Mouse (Mus musculus): Measurements from ENCODE around the gene Hba-a2.
A peak's percentile ranks its signal among the peaks of the same experiment; 100 is the strongest.
"Not testable (repeated sequence)": the region's sequence is repeated elsewhere in the genome, so short reads cannot be mapped to it uniquely, and the experiment has no call there.

Hba-a2 gene

GRCm38 (mm10) chr11:32296203-32296602 lies at the start of gene Hba-a2:
TSS of gene Hba-a2 (plus strand) at chr11:32296489.
- not testable (repeated sequence) for H3K36me3 ChIP-seq (ENCODE audit: control insufficient read depth, insufficient read depth, low read length, poor library complexity, severe bottlenecking); H3K27me3 ChIP-seq (ENCODE audit: control insufficient read depth, insufficient read depth, low read length, poor library complexity, severe bottlenecking); DNase-seq (ENCODE audit: low read depth, low spot score)

- DNase-seq (ENCODE audit: low read depth, low spot score): no peak
- no peaks in the 10 kb centered on the region for H3K27me3 ChIP-seq (ENCODE audit: control insufficient read depth, insufficient read depth, low read length, poor library complexity, severe bottlenecking)
- H3K36me3 ChIP-seq (ENCODE audit: control insufficient read depth, insufficient read depth, low read length, poor library complexity, severe bottlenecking): peaks cover 4% of the 10 kb centered on the region; the same call in 1 of the 2 replicates
Measured at GRCm38 (mm10) chr11:32247068-32247467, 49.2 kb upstream of the Hba-a2 start.

DNA sequence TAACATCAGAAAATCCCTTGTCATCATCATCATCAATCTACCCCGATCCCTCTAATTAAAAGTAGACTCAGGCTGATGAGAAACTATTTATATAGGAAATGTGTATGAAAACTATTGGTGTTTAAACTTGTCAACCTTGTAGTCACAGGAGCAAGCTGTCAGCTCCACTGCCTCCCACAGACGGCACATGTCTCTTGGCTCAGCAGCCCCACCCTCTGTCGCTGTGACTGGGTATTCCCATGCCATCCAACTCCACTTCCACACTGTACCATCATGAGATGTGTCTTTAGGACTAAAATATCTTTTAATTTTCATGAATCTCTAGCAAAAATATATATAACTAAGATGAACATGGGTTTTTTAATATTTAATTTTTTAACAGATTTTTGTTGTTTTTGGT lies 47.9 kb upstream of the Hba-a2 start:
- Histone ChIP-seq H3K27me3 (ENCODE audit: control insufficient read depth, insufficient read depth, low read length, poor library complexity, severe bottlenecking) (no peaks in the 10 kb centered on the region), H3K36me3 (ENCODE audit: control insufficient read depth, insufficient read depth, low read length, poor library complexity, severe bottlenecking) (peaks cover 4% of the 10 kb centered on the region)
- no peak for DNase-seq (ENCODE audit: low read depth, low spot score)

GRCm38 (mm10) chr11:32250880-32251763 lies 45.2 kb upstream of the Hba-a2 start:
- Histone ChIP-seq H3K27me3 (ENCODE audit: control insufficient read depth, insufficient read depth, low read length, poor library complexity, severe bottlenecking) (no peaks in the 10 kb centered on the region), H3K36me3 (ENCODE audit: control insufficient read depth, insufficient read depth, low read length, poor library complexity, severe bottlenecking) (no peaks in the 10 kb centered on the region; the same call in none of the 2 replicates)
- no peak for DNase-seq (ENCODE audit: low read depth, low spot score)

DNA sequence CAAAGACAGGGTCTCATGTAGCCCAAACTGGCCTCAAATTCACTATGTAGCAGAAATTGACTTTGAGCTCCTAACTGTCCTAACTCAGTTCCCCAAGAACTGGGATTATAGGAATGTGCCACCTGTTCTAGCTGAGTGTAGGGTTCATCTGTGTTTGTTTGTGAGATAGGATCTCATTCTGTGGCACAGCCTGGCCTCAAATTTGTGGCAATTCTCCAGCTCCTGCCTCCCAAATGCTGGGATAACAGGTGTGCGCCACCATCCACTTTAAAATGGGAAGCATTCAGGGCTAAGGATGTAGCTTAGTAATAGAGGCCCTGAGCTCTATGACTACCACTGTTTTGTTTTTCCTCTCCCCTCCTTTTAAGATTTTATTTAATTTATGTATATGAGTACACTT lies 43.2 kb upstream of the Hba-a2 start:
- no peaks in the 10 kb centered on the region for H3K27me3 ChIP-seq (ENCODE audit: control insufficient read depth, insufficient read depth, low read length, poor library complexity, severe bottlenecking)
- no peaks in the 10 kb centered on the region; the same call in none of the 2 replicates for H3K36me3 ChIP-seq (ENCODE audit: control insufficient read depth, insufficient read depth, low read length, poor library complexity, severe bottlenecking)
- no peak for DNase-seq (ENCODE audit: low read depth, low spot score)

DNA sequence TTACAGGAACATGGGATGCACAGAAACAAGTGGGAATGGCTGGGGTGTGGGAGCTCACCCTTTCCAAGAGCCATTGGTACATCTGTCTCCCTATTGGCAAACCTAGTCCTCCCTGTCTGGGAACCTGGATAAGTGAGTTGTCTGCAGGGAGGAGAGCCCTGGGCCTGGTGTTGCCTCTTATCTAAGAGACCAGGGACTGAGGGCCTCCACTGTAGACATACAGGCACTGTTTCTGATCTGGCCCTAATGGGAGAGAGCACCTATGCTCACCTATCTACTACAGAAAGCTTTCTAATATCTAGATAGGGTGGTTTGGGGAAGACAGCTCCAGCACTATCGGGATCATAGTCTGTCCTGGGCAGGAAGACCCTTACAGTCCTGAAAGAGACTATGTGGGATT lies 40.1 kb upstream of the Hba-a2 start:
- H3K27me3 ChIP-seq (ENCODE audit: control insufficient read depth, insufficient read depth, low read length, poor library complexity, severe bottlenecking): no peaks in the 10 kb centered on the region
- DNase-seq (ENCODE audit: low read depth, low spot score): no peak

GRCm38 (mm10) chr11:32256566-32256965 lies 39.7 kb upstream of the Hba-a2 start:
- H3K36me3 ChIP-seq (ENCODE audit: control insufficient read depth, insufficient read depth, low read length, poor library complexity, severe bottlenecking): peaks cover 4% of the 10 kb centered on the region
- no peaks in the 10 kb centered on the region for H3K27me3 ChIP-seq (ENCODE audit: control insufficient read depth, insufficient read depth, low read length, poor library complexity, severe bottlenecking)
- DNase-seq (ENCODE audit: low read depth, low spot score): no peak

More for the DNA sequence above, 40.1 kb upstream of the Hba-a2 start:
- peaks cover 4% of the 10 kb centered on the region for H3K36me3 ChIP-seq (ENCODE audit: control insufficient read depth, insufficient read depth, low read length, poor library complexity, severe bottlenecking)

GRCm38 (mm10) chr11:32262674-32263415 lies 33.4 kb upstream of the Hba-a2 start:
- Histone ChIP-seq H3K27me3 (ENCODE audit: control insufficient read depth, insufficient read depth, low read length, poor library complexity, severe bottlenecking) (no peaks in the 10 kb centered on the region), H3K36me3 (ENCODE audit: control insufficient read depth, insufficient read depth, low read length, poor library complexity, severe bottlenecking) (peaks cover 5% of the 10 kb centered on the region)
- no peak for DNase-seq (ENCODE audit: low read depth, low spot score)

DNA sequence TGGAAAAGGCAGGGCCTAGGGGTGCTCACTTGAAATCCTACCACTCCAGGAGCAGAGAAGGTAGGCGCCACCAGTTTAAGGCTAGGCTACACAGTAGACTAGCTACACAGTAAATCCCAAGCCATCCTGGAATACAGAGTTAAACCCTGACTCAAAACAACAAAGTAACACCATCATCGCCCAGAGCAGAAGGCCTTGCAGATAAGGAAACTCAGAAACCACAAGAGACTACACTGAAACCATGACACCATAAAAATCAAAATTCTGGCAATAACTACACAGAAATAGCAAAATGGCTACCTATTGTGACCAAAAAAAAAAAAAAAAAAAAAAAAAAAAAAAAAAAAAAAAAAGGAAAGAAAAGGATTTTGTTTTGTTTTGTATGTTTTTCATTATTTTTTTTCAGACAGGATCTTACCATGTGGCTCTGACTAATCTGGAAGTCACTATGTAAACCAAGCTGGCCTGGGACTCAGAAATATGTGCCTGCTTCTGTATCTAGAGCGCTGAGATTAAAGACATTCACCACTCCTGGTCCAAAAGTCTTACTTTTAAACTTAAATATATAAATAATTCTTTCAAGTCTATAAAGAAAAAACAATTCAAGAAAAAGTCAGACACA lies 31.1 kb upstream of the Hba-a2 start:
- Histone ChIP-seq H3K36me3 (ENCODE audit: control insufficient read depth, insufficient read depth, low read length, poor library complexity, severe bottlenecking) (peaks cover 5% of the 10 kb centered on the region), H3K27me3 (ENCODE audit: control insufficient read depth, insufficient read depth, low read length, poor library complexity, severe bottlenecking) (no peaks in the 10 kb centered on the region)
- DNase-seq (ENCODE audit: low read depth, low spot score): no peak

DNA sequence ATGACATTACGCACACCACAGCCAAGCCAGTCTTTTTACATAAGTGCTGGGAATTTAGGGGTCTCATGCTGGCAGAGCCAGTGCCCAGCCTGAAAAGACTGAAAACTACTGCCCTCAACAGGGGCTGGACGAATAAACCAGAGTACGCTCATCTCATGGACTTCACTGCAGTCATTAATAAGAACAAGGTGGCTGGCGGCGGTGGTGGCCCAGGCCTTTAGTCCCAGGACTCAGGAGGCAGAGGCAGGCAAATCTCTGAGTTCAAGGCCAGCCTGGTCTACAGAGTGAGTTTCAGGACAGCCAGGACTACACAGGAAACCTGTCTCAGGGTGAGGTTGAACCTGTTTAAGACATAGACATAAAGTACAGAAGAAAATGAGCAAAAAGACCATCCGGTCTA lies 30.1 kb upstream of the Hba-a2 start:
- Histone ChIP-seq H3K27me3 (ENCODE audit: control insufficient read depth, insufficient read depth, low read length, poor library complexity, severe bottlenecking) (no peaks in the 10 kb centered on the region), H3K36me3 (ENCODE audit: control insufficient read depth, insufficient read depth, low read length, poor library complexity, severe bottlenecking) (peaks cover 1% of the 10 kb centered on the region; the same call in 1 of the 2 replicates)
- no peak for DNase-seq (ENCODE audit: low read depth, low spot score)

- peaks cover 1% of the 10 kb centered on the region; the same call in 1 of the 2 replicates for H3K36me3 ChIP-seq (ENCODE audit: control insufficient read depth, insufficient read depth, low read length, poor library complexity, severe bottlenecking)
- no peaks in the 10 kb centered on the region for H3K27me3 ChIP-seq (ENCODE audit: control insufficient read depth, insufficient read depth, low read length, poor library complexity, severe bottlenecking)
- no peak for DNase-seq (ENCODE audit: low read depth, low spot score)
Measured at GRCm38 (mm10) chr11:32266776-32267175, 29.5 kb upstream of the Hba-a2 start.

GRCm38 (mm10) chr11:32267188-32267884 lies 29.0 kb upstream of the Hba-a2 start, which contains the start of gene Nprl3:
TSS of gene Nprl3 (minus strand) at chr11:32267707.
- Histone ChIP-seq H3K36me3 (ENCODE audit: control insufficient read depth, insufficient read depth, low read length, poor library complexity, severe bottlenecking) (peaks cover 1% of the 10 kb centered on the region; the same call in 1 of the 2 replicates), H3K27me3 (ENCODE audit: control insufficient read depth, insufficient read depth, low read length, poor library complexity, severe bottlenecking) (no peaks in the 10 kb centered on the region)
- peak; percentile 96 for DNase-seq (ENCODE audit: low read depth, low spot score)

GRCm38 (mm10) chr11:32267964-32268363 lies 28.3 kb upstream of the Hba-a2 start:
- H3K36me3 ChIP-seq (ENCODE audit: control insufficient read depth, insufficient read depth, low read length, poor library complexity, severe bottlenecking): no peaks in the 10 kb centered on the region; the same call in 1 of the 2 replicates
- no peak for DNase-seq (ENCODE audit: low read depth, low spot score)
- H3K27me3 ChIP-seq (ENCODE audit: control insufficient read depth, insufficient read depth, low read length, poor library complexity, severe bottlenecking): no peaks in the 10 kb centered on the region

DNA sequence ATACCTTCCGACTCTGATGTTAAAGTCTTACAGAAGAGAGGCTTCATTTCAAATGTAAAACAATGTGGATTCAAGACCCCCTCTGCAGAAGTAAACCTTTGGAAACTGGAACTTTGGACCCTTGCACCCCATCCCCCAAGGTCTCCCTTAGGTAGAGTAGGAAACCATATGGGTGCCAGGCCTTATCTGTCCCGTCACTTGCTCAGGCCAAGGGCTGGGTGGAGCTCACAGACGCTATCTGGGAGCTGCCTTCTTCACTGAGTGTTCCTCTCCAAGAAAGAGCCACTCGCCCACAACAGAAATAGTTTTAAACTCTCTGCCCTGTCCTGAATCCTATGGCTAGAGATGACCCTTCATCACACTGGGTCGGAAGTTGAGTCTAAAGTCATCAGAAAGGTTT lies 27.3 kb upstream of the Hba-a2 start:
- Histone ChIP-seq H3K27me3 (ENCODE audit: control insufficient read depth, insufficient read depth, low read length, poor library complexity, severe bottlenecking) (no peaks in the 10 kb centered on the region), H3K36me3 (ENCODE audit: control insufficient read depth, insufficient read depth, low read length, poor library complexity, severe bottlenecking) (no peaks in the 10 kb centered on the region; the same call in 1 of the 2 replicates)
- DNase-seq (ENCODE audit: low read depth, low spot score): no peak
